Mouse (Mus musculus): ENCODE data around the gene Sugp2.

Sugp2 gene

DNA sequence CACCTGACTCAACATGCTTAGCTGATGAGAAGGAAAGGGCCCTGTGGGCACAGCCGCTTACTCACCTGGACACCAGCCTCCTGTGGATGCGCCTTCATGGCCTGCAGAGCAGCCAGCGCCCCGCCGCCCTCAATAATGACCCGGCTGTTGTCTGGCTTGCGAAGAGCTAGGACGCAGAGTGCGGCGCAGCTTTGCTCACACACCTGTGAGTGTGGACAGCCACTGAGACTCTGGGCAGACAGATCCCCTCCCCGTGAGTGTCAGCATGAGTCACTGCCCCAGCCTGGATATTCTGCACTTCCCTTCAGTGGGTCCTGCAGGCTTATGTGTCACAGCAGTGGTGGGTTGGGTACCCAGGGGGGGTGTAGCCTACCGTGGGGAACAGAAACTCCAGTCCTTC lies 12.0 kb upstream of the Sugp2 start:
- DNase-seq: no peak

DNA sequence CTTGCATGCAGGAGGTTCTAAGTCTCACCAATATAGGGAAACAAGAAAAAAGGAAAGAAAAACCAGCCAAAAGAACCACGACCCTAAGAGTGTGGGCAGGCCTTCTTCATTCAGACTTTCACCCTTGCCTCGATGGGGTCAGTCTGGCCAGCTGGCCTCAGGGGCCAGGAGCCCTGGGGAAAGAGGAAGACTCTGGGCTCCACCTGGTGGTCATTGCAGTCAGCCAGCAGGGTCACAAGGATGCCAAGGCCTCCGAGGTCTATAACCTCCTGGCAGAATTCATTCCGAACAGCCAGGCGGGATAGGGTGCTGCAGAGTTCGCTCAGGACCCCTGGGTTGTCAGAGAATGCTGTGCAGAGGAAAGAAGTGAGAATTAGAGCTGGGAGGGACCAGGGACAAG lies 10.7 kb upstream of the Sugp2 start:
- DNase-seq: peak; percentile 77

DNA sequence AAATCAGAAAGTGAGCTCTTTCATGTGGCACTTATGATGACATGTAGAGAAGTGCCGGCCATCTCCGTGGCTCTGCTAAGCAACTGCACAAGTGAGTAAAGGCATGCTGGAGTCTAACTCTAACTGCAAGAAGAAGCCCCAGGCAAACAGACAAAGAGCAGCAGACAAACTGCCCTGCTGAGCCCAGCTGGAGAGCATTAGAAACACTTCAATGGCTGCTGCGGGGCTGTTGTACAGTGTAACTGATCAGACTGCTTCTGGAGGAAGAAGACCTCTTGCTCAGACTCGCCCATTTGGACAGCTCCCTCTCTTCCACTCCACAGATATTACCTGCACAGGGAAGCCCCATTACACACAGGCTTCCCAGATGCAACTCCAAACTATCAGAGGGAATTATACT lies 6.0 kb upstream of the Sugp2 start:
- DNase-seq: no peak

DNA sequence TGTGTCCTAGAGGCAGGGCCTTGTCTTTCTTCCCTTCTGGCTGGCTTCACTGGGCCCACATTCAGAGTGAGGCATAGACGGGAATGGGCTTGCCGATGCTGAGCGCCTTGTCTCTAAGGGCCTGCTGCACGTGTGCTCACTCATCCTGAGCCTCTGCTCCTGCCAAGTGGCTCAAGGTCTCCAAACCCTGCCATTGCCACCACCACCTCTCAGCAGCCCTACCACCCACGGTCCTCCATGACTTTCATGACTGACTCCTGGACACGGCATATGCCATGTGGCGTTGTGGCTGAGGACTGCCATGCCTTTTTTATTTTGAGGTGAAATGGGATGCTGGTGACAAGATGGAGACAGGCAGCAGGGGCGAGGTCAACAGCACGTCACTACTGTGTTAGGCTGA lies 3.2 kb upstream of the Sugp2 start:
- no peak for DNase-seq

DNA sequence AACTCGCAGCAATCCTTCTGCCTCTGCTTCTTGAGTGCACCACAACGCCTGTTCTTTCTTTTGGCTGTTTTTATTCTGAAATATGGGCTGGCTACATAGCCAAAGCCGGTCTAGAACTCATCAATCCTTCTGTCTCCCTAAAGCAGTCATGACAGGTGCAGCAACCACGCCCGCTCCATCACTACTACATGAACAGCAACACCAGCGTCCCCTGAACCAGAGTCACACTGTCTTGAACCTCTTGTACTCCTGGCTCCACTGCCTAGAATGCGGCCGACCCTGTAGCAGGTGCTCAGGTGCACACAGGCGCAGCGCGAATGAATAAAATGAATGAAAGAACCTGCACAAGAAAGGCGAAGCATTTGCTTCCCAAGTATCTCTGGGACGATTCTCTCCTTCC lies 420 bp upstream of the Sugp2 start:
- peak; percentile 12 for DNase-seq

DNA sequence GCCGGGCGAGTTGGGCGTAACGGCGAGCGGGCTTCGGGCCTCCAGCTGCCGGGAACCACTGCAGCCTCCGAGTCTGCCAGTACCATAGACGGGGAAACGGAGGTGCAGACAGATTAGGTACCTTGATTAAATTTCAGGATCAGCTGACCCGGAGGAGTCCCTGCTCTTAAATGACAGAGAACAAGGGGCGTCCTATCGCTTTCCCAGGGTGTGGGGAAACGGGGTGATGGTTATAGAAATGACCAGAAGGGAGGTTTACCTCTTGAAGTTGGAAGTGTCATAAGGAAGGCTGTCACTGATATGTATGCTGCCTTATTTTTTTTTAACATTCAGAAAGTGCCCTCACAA lies 729 bp downstream of the Sugp2 start:
- no peak for DNase-seq

DNA sequence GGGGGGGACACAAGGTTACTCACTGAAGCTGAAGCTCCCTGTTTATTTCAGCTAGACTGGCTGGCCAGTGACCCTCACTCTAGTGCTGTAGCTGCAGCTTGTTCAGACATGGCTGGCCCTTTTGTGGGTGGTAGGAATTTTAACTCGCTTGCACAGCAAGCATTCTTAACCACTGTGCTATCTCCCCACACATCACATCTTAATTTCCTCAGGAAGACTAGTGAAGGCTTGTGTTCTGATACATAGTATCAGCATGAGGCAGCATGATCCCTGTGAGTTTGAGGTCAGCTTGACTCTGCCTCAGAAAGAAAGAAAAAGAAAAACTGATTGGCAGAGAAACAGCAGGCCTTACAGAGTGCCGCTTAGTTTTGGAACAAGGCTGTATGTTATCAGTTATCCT lies 3.8 kb downstream of the Sugp2 start:
- DNase-seq: no peak

DNA sequence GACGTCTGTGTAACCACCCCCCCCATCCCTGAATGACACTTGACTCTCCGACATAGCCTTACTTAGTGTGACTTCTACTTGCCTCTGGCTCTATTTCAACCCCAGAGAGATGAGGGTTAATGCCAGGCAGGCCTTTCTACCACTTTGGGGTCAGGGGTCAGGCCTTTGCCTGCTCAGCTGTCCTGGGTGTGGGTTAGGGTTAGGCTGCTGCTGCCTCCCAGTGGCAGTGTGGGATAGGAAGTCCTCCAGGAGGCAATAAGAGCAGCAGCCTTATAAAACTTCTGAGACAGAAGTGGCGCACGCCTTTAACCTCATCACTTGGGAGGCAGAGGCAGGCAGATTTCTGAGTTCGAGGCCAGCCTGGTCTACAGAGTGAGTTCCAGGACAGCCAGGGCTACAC lies 6.6 kb downstream of the Sugp2 start:
- DNase-seq: peak; percentile 15

DNA sequence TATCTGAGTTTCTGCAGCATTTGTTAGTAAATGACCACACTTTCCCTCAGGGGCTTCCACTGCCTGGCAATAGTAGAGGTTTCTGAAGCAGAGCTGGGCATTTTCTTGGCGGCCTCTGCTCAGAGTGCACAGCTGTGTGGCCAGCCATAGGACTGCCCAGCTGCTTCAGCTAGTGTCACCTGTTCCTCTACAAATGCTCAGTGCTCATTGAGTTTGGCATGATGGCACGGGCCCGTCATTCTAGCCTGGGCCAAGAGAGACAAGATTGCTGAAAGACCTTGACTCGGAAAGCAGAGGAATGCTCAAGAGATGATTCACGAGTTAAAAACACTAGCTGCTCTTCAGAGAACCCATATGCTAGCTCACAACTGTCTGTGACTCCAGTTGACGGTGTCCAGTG lies 12.6 kb downstream of the Sugp2 start:
- no peak for DNase-seq

DNA sequence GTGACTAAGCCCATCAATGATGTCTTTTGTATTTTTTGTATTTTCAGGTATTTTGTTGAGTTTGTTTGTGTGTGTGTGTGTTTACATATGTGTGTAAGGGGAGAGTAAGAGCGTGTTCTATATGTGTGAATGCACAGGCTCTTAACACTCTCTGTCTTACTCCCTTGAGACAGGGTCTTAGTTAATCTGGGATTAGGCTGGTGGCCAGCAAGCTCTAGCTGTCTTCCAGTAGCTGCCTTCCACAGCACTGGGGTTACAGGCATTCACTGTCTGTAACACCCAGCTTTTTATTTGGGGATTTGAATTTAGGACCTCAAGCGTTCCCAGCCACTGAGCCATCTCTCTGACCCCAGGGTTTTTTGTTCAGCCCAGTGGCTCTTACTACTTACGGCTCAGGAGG lies 13.8 kb downstream of the Sugp2 start:
- DNase-seq: no peak

DNA sequence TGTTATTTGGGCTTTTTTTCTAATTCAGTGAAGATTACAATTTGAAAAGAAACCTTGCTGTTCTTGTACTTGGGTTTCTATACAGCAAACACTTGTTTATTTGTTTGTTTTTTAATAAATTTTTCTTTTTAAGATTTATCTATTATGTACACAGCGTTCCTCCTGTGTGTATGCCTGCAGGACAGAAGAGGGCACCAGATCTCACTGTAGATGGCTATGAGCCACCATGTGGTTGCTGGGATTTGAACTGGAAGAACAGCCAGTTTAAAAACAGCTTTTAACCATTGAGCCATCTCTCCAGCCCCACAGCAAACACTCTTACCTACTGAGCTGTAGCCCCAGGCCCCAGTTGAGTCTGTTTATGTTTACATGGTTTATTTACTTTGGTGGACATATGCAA lies 20.6 kb downstream of the Sugp2 start:
- no peak for DNase-seq

DNA sequence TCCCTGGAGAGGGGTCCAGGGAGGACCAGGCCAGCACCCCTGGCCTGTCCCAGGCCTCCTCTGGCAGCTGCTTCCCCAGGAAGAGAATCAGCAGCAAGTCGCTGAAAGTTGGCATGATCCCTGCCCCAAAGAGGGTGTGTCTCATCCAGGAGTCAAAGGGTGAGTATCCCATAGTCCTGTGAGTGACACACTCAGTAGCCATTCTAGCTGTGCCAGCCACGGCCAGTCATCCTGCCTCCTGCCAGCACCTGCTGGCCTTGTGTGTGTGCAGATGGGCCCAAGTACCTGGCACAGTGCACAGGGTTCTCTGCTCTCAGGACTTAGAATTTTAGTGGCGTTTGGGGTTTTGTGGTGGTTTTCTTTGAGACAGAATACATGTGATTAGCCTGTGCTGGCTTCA lies 23.4 kb downstream of the Sugp2 start:
- DNase-seq: no peak

DNA sequence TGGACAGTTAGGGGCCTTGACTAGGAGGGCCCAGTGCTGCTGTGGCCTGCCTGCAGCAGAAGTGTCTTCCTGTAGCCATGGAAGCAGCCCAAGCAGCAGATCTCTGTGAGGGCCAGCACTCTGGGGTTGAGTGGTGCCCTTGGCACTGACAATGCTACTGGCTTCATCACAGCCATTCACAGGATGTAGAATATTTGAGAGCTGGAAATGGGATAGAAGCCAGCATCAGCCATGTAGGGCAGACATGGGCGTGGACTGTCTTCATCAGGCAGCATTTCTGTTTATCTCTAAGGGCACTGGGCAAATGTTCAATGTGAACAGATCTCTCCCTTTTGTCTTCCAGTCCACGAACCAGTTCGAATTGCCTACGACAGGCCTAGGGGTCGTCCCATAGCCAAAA lies 24.6 kb downstream of the Sugp2 start:
- no peak for DNase-seq

DNA sequence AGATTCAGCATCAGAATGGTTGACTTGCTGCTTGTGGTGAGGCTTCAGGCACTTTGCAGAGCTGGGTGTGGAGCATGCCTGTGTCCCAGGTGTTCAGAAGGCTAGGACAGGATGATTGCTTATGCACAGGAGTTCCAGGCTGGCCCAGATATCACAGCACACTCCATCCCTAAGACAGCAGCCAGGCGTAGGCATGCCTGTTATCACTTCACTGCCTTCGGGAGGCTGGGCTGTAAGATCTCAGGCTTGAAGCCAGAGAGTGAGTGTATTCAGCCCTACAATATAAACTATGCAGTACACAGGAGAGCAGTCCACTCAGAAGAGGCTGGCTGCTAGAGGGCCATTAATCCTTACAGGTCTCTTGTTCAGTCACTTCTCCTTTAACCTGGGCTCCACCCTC lies 25.0 kb downstream of the Sugp2 start:
- no peak for DNase-seq

DNA sequence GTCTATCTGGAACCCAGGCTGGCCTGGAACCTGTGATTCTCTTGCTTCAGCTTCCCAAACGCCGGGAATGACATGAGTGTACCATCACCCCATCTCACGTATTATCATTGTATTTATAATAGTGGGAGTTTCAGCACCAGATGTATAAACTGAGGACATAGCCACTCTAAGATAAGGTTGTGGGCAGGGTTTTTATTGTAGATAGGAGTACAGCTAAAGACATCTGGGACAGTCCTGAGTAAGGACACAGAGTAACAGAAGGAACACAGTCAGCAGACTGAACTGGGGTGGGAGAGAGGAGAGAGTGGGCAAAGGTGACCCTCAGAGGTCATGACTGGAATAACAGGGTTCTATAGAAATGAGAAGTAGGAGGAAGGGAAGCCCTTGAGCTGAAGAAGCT lies 33.6 kb downstream of the Sugp2 start:
- DNase-seq: no peak

DNA sequence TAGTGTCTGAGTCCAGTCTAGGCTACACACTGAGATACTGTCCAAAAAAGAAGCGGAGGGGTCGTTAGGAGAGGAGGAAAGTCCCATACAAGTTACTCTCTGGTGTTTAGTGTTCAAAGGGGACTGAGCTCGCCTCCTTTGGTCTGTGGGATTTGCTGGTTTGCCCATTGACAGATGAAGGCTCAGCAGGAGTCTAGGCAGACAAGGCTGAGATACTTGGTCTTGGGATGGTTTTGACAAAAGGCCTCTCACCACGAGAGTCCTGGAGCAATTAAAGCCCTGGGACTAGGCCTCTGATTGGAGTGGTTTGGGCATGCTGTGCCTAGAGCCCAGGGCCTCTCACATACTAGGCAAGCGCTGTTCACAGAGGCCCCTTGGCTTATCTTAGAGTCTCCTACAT lies 34.3 kb downstream of the Sugp2 start:
- no peak for DNase-seq

DNA sequence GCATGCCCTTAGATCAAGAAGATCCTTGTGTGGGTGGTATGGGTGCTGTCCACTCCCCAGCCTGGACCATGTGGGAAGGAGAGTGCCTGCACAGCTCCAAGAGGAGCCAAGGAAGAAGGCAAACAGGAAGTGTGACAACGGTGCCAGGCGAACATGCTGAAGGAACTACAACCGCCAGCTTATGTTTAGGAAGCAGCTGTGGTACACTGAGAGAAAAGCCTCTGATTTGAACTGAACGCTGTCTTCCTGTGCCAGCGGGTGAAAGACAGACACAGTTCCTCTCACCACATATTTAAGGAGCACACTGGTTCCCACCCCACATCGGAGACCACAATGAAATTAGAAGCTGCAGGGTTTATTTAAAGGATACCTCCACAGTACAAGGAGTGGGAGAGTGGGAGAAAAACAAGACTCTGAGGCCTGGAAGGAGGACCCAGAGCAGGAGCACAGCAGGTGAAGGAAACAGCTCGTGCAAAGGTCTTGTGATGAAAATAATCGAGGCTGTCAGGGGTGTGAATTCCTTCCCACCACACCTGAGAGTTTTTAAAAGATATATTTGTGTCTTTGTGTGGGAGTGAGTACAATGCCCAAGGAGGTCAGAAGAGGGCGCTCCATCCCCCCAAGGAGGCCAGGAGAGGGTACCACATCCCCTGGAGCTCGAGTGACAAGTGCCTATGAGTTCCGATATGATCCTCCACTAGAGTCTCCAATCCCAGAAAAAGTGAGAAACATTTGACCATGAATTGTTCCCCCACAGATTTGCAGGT lies 35.0 kb downstream of the Sugp2 start:
- DNase-seq: no peak

DNA sequence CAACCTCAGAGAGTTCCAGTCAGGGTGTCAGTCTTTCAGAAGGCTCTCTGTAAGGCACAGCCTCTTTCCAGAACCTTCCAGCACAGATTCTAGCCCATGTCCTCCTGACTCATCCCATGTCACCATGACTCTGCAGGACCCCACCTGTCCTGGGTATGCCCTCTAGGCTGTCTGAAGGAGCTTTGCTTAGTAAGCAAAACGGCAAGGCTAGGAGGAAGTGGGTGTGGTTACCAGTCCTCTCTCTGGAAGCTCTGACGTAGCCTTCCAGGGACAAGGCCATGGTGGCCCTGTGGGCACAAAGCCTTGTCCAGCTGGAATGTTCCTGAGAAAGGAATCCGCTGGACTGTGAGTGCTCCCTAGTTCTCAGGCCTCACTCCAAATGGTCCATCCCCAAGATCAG lies 38.9 kb downstream of the Sugp2 start:
- DNase-seq: peak; percentile 23

DNA sequence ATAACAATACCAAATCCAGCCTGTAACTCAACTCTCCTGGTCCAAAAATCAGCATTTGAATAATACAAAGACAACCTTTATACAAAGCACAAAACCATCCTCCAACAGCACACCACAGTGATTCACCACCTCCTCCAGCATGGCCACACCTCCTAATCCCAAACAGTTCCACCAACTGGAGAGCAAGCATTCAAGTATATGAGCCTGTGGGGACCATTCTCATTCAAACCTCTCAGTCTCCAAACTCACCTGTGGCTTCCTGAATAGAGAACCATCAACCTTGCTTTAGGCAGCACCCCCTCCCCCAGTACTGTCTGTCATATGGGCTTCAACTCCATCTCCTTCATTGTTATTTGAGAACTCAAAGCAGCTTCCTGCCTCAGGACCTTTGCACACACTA lies 40.3 kb downstream of the Sugp2 start:
- DNase-seq: no peak

DNA sequence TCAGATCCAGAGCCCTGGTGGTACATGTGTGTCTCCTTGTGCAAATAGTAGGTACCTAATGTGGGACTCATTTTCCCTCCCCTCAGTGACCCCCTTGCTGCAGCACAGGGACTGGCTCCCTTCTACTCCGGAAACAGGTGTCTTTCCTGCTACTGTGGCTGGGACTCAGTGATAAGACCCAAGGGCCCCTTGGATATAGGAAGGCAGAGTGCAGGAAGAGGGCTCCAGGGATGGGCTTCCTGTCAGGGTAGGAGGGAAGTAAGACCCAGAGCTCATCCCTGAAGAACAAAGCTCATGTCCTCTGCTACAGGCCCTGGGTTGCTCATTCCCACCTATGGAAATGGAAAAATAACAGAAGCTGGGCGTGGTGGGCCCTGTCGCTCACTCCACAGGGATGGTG lies 42.5 kb downstream of the Sugp2 start:
- DNase-seq: peak; percentile 45

DNA sequence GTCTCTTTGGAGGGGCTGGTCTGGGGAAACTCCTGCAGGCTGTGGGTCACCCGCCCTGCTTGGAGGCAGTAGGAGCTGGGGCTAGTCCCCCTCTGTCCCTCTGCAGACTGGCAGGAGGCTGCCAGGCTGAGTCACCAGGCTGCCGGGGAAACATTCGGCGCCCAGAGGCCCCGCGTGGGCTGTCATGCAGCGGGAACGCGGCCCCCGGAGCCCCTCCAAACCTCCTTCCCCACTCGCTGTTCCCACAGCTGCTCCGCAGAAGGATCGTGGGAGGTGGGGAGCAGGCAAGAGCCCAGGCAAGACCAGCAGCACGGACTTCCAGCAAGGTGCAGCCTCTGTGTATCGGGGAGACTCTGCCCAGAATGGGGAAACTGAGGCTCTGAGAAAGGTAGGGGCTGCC lies 44.1 kb downstream of the Sugp2 start:
- no peak for DNase-seq

DNA sequence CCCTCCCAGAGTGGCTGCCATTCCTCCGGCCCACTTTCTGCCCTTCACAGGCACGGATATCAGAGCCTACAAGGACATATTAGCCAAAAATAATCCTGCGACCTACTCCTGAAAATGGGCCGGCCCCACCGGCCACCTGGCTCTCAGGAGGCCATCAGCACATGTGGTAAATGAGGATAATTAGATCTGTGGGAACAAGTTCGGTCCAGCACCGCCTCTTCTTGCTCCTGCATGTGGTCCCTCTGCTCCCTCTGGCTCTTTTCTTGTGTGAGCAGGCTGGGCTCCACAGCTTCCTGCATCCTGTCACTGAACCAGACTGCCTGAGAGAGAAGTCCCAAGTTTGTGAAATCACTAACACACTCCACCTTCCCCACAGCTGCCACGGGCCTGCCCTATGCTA lies 45.2 kb downstream of the Sugp2 start:
- no peak for DNase-seq

DNA sequence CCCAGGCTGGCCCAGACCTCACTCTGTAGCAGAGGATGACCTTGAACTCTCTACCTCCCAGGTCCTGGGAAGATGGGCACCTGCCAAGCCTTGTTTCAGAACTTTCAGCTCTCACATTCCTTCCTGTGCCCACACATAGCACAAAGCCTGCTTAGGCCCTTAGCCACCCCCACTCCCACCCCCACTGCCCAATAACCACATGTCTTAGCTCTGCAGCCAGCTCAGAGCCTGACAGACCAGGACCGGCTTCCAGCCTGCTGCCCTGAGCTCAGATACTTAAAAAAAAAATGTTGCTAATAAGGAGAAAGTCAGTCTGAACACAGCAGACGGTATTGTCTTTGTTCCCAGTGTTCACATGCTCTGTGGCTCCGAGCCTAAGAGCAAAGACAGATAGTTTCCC lies 47.0 kb downstream of the Sugp2 start:
- no peak for DNase-seq

DNA sequence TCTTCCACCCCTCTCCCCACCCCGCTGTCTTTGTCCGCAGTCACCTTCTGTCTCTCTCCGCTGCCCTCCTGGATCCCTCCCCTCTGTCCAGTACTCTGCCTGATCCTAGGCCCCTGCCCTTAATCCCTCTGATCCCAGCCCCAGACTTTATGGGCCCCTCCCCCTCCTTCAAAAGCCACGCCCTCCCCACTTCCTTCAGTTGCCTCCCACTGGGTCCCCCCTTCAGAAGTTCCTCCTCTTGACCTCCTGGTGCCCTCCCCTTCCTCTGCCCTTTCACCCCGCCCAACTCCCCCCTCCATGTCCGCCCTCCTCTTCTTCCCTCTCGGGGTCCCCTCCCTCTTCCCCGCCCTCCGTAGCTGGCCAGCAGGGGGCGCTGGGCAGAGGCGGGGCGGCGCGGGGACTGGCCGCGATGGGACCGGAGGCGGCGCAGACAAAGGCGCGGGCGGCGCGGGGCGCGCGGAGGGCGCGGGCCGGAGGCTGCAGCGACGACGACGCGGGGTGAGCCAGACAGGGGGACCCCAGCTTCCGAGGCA lies 48.6 kb downstream of the Sugp2 start, which contains the start of gene Homer3:
TSS of gene Homer3 (plus strand) at position 225 of the 533 bp plus-strand sequence.
- DNase-seq: peak; percentile 90
